Mouse (Mus musculus): ENCODE data around the gene Olfr198. TPM values are rescaled to one million over a fixed set of nuclear protein-coding genes. Genes with fewer than 3 reads are reported as not detected.

Gene Olfr198
- polyA plus RNA-seq (2012; fragmentation: generic; extraction: Trizol), result not detected

DNA sequence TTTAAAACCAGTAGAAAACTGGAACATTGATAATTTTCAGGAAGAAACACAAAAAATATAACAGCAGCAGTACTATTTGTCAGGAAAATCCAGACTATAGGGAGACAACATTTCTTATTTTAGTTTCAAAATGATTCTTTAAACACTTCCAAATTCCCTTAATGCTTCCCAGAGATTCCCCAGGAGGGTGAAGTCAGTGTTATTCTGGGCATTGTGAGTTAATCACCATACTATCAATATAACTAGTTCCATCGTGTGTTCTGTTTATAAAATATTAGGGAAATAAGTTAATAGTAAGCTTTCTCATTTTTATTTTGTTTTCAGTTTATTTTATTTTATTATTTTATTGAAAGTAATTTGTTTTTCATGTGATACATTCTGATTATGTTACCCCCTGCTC is at the start of gene Olfr198:
Gene Olfr198, minus strand, starts transcription at position 101 of the 400 bp plus-strand sequence.

DNA sequence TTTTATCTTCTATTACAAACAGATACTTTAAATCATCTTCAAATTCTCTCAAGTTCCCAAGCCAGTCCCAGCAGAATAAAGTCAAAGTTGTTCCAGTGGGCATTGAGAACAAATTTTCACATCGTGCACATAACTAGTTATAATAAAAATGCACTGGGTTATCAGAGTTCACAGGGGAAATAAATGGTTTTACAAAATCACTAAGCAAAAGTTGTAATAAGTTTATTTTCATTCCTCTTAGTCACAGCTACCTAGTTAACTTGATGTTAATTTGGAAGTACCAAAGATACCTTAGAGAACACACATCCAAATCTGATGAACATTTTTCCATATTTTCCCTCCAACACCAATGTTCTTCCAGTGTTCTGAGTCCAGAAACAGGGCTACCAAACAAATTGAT is 16.3 kb upstream of the Olfr198 start, which contains the start of gene Olfr199:
Gene Olfr199, minus strand, starts transcription at position 101 of the 400 bp plus-strand sequence.

GRCm38 (mm10) chr16:59170354-59170753 is 33.0 kb downstream of the Olfr198 start, which contains the start of gene Olfr196:
Olfr196 (minus strand) TSS chr16:59170454.

Other genes starting within 250 kb of the Olfr198 start
- not detected for gene Olfr183, start 208.2 kb downstream of the Olfr198 start, polyA plus RNA-seq (2012; fragmentation: generic; extraction: Trizol)
- not detected for gene Olfr186, start 173.2 kb downstream of the Olfr198 start, polyA plus RNA-seq (2012; fragmentation: generic; extraction: Trizol)
- not detected for gene Olfr187, start 163.8 kb downstream of the Olfr198 start, polyA plus RNA-seq (2012; fragmentation: generic; extraction: Trizol)
- not detected for gene Olfr190, start 125.5 kb downstream of the Olfr198 start, polyA plus RNA-seq (2012; fragmentation: generic; extraction: Trizol)
- gene Olfr191, start 113.7 kb downstream of the Olfr198 start, polyA plus RNA-seq (2012; fragmentation: generic; extraction: Trizol), result not detected
- not detected for gene Olfr193, start 91.7 kb downstream of the Olfr198 start, polyA plus RNA-seq (2012; fragmentation: generic; extraction: Trizol)
- gene Olfr194, start 82.5 kb downstream of the Olfr198 start, polyA plus RNA-seq (2012; fragmentation: generic; extraction: Trizol), result not detected
- gene Olfr195, start 56.5 kb downstream of the Olfr198 start, polyA plus RNA-seq (2012; fragmentation: generic; extraction: Trizol), result not detected
- not detected for gene Olfr196, start 33.1 kb downstream of the Olfr198 start, polyA plus RNA-seq (2012; fragmentation: generic; extraction: Trizol)
- gene Olfr199, start 16.2 kb upstream of the Olfr198 start, polyA plus RNA-seq (2012; fragmentation: generic; extraction: Trizol), result not detected
- not detected for gene Olfr201, start 69.1 kb upstream of the Olfr198 start, polyA plus RNA-seq (2012; fragmentation: generic; extraction: Trizol)
- not detected for gene Olfr202, start 83.3 kb upstream of the Olfr198 start, polyA plus RNA-seq (2012; fragmentation: generic; extraction: Trizol)
- gene Olfr203, start 95.3 kb upstream of the Olfr198 start, polyA plus RNA-seq (2012; fragmentation: generic; extraction: Trizol), result not detected
- not detected for gene Olfr204, start 114.7 kb upstream of the Olfr198 start, polyA plus RNA-seq (2012; fragmentation: generic; extraction: Trizol)
- gene Olfr205, start 127.6 kb upstream of the Olfr198 start, polyA plus RNA-seq (2012; fragmentation: generic; extraction: Trizol), result not detected
- gene Olfr206, start 145.7 kb upstream of the Olfr198 start, polyA plus RNA-seq (2012; fragmentation: generic; extraction: Trizol), result not detected
- gene Olfr209, start 160.5 kb upstream of the Olfr198 start, polyA plus RNA-seq (2012; fragmentation: generic; extraction: Trizol), result not detected
- not detected for gene Gabrr3, start 203.8 kb upstream of the Olfr198 start, polyA plus RNA-seq (2012; fragmentation: generic; extraction: Trizol)